Mouse (Mus musculus): ENCODE data around the gene Cks1b.

The Cks1b gene

GRCm38 (mm10) chr3:89395806-89396653 lies 22.2 kb downstream of the Cks1b start:
- DNase-seq (ENCODE audit: extremely low spot score) = peak; percentile 74

GRCm38 (mm10) chr3:89395419-89395805 lies 22.8 kb downstream of the Cks1b start:
- DNase-seq (ENCODE audit: extremely low spot score) = no peak

DNA sequence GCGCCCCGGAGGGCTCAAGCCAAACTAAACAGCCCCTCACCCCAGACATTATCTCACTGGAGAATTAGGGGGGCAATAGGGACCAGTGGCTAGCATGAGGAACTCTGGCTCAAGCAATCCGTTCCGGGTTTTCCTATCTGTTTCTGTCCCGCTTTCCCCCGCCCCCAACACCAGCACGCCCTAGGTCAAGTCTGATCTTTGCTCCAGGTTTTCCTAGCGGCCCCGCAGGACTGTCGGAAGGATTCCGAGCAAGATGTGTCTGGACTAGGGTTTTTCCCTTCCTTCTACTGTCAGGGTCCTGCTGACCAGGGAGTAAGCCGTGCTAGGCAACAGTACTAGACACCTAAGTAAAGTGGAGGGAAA lies 23.3 kb downstream of the Cks1b start:
- DNase-seq (ENCODE audit: extremely low spot score) = peak; percentile 89

DNA sequence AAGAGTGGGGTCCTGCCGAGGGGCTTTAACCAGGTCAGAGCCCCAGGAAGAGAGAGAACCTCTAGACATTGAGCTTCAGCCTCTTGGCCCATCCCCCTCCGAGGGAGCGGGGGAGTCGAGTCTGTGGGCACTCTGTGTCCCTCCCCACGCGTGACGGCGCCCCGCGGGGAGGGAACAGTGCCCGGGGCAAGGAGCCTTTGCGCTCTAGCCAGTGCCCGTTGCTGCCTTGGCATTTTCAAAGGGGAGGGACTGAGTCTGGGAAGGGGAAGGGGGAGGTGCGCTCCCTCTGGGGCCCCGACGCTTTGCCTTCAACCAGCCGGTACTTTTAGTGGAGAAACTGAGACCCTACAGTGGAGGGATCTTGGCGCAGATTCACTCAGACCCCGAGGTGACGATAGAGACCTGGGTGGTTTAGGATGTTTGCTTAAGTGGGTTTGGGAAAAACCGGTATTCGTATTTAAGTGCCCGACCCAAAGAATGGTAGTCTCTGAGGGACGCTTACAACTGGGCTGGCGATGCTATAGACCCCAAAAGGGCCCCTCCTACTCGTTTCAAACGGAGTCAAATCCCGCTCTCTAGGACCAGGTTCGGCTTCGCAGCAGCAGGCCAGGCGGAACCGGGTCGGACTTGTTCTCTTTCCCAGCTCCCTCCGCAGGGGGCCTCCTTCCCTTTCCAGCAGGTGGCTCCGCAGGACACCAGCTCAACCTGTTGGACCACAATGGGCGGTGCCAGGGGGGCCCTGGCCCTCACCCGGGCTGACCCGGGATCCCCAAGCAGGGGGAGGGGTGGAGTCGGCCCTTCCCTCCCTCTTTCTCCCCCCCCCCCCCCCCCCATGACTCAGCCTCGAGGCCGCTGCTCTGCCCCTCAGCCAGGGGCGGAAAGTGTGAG lies 23.9 kb downstream of the Cks1b start, which contains the start of gene Zbtb7b:
Zbtb7b (minus strand) TSS at position 771 of the 888 bp plus-strand sequence.
- peak; percentile 75 for DNase-seq (ENCODE audit: extremely low spot score)

DNA sequence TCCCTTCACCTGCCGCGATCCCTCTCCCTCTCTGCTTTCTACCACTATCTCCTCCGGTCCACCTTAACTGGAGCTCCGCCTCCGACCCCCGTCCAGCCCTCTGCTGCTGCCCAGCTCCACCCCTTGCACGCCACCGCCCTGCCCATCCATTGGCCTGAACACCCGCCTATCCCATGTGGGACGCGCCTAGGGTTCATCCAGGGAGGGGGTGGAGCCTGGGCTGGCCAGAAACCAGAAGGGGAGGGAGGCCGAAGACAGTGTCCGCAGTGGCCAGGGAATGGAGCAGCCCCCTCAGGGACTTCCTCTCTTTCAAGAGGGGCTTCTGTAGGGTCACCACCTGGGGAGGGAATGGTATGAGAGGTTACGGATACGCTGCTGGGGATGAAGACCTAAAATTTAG lies 24.6 kb downstream of the Cks1b start:
- DNase-seq (ENCODE audit: extremely low spot score) = peak; percentile 99

GRCm38 (mm10) chr3:89392871-89393311 lies 25.3 kb downstream of the Cks1b start:
- DNase-seq (ENCODE audit: extremely low spot score) = peak; percentile 38

GRCm38 (mm10) chr3:89391663-89392511 lies 26.3 kb downstream of the Cks1b start:
- DNase-seq (ENCODE audit: extremely low spot score) = peak; percentile 68

DNA sequence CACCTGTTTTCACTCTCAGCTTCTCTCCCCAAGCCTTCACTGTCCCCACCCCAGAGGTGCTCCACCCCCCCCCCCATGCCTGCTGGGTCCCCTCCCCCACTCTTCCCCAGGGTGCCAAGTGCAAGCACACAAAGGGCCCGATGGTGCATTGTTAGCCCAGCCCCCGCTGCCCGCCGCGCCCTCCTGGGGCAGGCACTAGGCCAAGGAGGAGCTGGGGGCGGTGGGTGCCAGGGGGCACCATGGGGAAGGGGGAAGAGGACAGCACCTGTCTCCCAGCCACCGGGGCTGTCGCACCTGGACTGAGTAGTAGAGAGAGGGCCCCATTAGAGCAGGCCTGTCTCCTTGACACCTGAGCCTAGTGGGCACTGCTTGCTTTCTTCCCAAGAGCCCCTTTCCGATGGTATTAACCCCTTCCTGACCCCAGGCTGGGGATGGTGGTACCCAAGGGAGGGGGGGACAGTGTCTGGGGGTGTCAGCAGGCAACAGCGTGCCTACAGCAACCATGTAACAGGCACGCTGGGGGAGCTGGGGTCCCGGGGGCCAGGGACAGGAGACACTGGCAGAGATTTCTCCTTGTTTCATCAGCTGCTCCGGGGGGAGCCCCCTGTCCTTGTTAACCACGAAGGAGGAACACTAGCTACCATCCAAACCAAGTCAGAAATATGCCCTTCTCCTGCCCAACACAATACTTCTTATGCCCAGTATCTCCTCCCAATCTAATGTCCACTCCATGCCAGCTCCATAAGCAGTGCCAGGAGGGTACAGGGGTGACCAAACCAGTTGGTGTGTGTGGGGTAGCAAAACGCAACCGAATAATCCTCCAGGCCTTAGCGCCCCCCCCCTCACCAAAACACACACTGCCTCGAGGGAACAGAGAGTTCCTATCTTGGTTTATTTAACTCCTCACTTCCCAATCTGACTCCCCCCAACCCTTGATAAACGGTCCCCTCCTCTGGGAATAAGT lies 27.2 kb downstream of the Cks1b start:
- no peak for DNase-seq (ENCODE audit: extremely low spot score)

DNA sequence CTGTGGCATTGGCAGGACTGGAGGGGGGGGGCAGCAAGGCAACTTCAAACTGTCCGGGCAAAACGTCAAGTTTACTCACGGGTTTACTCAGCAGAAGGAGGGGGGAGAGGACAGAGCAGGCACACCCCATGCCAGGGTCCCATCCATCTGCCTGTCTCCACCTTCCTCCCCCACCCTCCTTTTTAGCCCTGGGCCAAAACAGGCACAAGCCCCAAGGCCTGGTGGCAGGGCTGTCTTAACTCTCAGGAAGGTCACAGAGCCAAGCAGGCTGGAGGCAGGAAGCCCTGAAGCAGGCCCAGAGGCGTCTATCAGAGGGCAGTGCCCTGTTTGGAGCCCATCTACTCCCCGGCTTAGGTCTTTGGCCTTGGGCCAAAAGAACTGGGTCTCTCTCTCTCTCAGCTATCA lies 28.1 kb downstream of the Cks1b start:
- no peak for DNase-seq (ENCODE audit: extremely low spot score)

- DNase-seq (ENCODE audit: extremely low spot score) = no peak
Observed at GRCm38 (mm10) chr3:89388901-89389740, 29.1 kb downstream of the Cks1b start.

- DNase-seq (ENCODE audit: extremely low spot score) = no peak
Observed at GRCm38 (mm10) chr3:89388134-89388881, 29.9 kb downstream of the Cks1b start.

DNA sequence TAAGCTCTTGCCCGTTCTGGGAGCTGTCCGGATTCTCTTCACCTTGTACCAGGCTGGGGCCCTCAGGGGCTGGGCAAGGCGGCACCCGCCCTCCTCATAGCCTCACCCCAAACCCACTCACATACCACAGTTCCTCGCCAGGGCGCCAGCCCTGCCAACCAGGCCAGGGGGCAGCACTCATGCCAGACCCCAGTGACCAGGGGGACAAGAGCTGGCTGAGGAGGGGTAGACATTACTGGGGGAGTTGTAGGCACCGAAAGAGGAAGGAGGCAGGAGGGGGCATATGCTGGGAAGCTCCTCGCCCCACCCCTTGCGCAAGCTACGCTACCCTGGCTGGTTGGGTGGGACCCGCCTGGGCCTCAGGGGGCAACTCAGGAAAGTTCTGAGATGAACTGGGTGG lies 30.6 kb downstream of the Cks1b start:
- no peak for DNase-seq (ENCODE audit: extremely low spot score)

GRCm38 (mm10) chr3:89386438-89387420 lies 31.5 kb downstream of the Cks1b start:
- no peak for DNase-seq (ENCODE audit: extremely low spot score)

DNA sequence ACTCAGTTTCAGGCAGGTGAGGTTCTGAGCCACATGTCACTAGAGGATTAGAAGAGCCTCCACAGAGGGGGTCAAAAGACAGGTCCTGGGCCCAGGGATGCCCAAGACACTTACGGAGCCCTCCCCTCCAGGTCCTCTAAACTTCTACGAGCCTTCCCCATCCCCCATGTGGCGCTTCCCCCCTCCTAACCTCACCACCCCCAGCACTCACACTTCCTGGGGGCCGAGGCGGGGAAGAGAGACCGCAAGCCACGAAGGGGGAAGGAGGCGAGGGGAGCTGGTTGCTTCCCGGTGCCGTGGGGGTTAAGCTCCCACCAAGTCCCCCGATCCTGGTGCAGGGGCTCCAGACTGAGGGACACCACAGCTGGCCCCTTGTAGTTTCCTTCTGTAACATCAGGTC lies 32.7 kb downstream of the Cks1b start:
- DNase-seq (ENCODE audit: extremely low spot score) = no peak

- no peak for DNase-seq (ENCODE audit: extremely low spot score)
Observed at GRCm38 (mm10) chr3:89384331-89385076, 33.7 kb downstream of the Cks1b start.

DNA sequence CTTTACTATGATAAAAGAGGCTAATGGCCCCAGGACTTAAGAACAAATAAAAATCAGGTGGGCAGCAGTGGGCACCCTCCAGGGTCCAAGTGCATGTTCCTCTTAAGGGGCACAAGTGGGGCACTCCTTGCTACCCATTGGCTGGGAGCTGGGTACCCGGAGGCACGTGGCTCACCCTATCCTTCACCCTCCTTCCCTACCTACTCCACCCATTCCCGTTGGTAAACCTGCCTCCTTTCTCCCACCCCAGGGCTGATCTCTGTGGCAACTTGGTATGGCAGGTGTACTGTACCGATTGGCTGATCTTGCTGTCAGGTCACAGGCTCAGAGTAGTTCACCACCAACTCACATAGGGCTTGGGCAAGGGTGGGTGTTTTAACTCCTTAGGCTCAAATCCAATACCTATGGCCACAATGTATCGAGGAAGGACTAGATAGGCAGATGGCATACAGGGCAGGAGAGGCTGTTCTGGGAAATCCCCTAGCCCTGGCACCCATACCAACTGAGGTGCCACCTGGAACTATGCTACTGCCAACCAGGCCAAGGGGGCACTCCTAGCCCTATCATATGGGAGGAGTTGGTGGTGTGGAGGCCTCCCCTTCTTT lies 34.4 kb downstream of the Cks1b start:
- no peak for DNase-seq (ENCODE audit: extremely low spot score)

DNA sequence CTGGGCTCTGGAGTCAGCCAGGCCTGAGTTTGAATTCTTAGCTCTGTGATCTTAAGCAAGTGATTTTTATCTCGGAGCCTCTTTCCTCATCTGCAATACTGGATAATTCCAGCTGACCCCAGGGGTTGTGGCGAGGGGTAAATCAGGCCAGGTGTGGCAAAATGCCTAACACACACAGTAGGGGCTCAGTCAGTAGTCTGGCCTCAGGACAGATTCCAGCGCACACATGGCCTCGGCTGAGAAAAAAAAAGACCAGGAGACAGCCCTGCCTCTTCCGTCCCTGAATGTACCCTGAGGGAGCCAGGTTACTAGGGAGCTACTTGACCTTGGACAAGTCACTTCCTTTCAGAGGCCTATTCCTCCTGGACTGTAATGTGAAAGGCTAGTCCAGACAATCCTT lies 35.2 kb downstream of the Cks1b start:
- DNase-seq (ENCODE audit: extremely low spot score) = no peak
